Mouse (Mus musculus) embryonic facial prominence, embryonic 14.5 days (tissue): ENCODE results near the gene Ankdd1b. TPM values are rescaled to one million over a fixed set of nuclear protein-coding genes. Genes with fewer than 3 reads are reported as not detected.
A peak's percentile ranks its signal among the peaks of the same experiment; 100 is the strongest.

Experiments used
- ATAC-seq: fragments of 200-750 bp; cut with Nextera tagmentation; 2 replicates; pipeline ENCODE4 v1.8.0; 2017; ENCODE audit warnings: low read depth, moderate number of reproducible peaks, moderate TSS enrichment
- DNase-seq: peaks from one replicate; pipeline ENCODE4 v3.0.0-alpha.2; 2015; ENCODE audit warnings: low spot score
- H3K27ac ChIP-seq: fragments of 300-500 bp; sonication (generic); replicated peaks from 2 replicates; pipeline ENCODE4 v1.5.1; 2014; ENCODE audit warnings: low read depth, mild to moderate bottlenecking, low read length, moderate library complexity
- H3K27me3 ChIP-seq: fragments of 300-500 bp; sonication (generic); replicated peaks from 2 replicates; pipeline ENCODE4 v1.6.1; 2014; ENCODE audit warnings: low read length; ENCODE audit not compliant: control insufficient read depth, insufficient read depth
- H3K36me3 ChIP-seq: fragments of 300-500 bp; sonication (generic); 2 replicates; pipeline ENCODE4 v1.6.1; 2014; ENCODE audit warnings: low read length, mixed read lengths; ENCODE audit not compliant: control insufficient read depth, insufficient read depth
- H3K4me1 ChIP-seq: fragments of 300-500 bp; sonication (generic); 2 replicates; pipeline ENCODE4 v1.6.1; 2014; ENCODE audit warnings: antibody characterized with exemption, low read length; ENCODE audit not compliant: control insufficient read depth, insufficient read depth
- H3K4me2 ChIP-seq: fragments of 300-500 bp; sonication (generic); 2 replicates; pipeline ENCODE4 v1.6.1; 2014; ENCODE audit warnings: low read depth, mild to moderate bottlenecking, low read length, moderate library complexity, mixed read lengths
- H3K4me3 ChIP-seq: fragments of 300-500 bp; sonication (generic); 2 replicates; pipeline ENCODE4 v1.5.1; 2014; ENCODE audit warnings: low read depth, mild to moderate bottlenecking, low read length
- H3K9ac ChIP-seq: fragments of 300-500 bp; sonication (generic); 2 replicates; pipeline ENCODE4 v1.6.1; 2014; ENCODE audit warnings: low read depth, mild to moderate bottlenecking, low read length, moderate library complexity, mixed read lengths
- H3K9me3 ChIP-seq: fragments of 300-500 bp; sonication (generic); 2 replicates; pipeline ENCODE4 v1.6.1; 2016; ENCODE audit warnings: low read length; ENCODE audit not compliant: control insufficient read depth
- WGBS: fragments of 180-500 bp; shearing (Covaris S2); extraction: QIAGEN DNeasy Blood & Tissue Kit; methylation state at CpG from one replicate; pipeline ENCODE4 v1.1.7; 2014; 5-methylcytosine and 5-hydroxymethylcytosine counted together
- polyA plus RNA-seq: library from polyadenylated mRNA; unstranded; fragments of >200 nt; fragmentation: Nextera tagmentation; extraction: Ambion mirVana; gene quantifications from 2 replicates; pipeline ENCODE4 v1.2.1, GENCODE M21; 2014

Gene Ankdd1b
- polyA plus RNA-seq, 1 experiment from 2014 or later: 0.15 TPM

- Histone ChIP-seq H3K4me1 (no peaks in the 10 kb centered on the region), H3K27me3 (no peaks in the 10 kb centered on the region), H3K9ac (no peak overlapping the region), H3K27ac (no peak overlapping the region), H3K4me3 (no peak overlapping the region), H3K36me3 (peaks cover 53% of the 10 kb centered on the region), H3K9me3 (no peaks in the 10 kb centered on the region), H3K4me2 (no peak overlapping the region)
- ATAC-seq: no peak
- no peak for DNase-seq
- WGBS: 93% methylated on average over 6 of the region's 6 CpGs
These were observed 56.6 kb downstream of the Ankdd1b start for GRCm38 (mm10) chr13:96414384-96414783.

DNA sequence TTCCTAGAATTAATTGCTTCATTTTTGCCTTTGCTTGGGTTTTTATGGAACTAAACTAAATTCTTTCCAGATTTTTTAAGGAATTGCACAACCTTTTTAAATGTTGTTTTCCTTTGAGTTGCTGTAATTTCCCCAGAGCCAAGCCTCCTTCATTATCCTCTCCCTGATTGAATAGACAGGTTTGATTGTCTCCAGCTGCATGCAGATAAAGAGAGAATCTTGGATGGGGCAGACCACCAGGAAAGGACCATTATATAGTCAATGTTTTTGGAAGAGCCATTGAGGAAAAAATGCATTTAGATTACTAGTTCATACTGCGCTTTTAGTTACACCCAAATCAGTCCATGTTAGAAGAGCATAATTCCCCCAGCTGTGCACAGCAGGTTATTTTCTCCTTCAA, 62.2 kb downstream of the Ankdd1b start:
- WGBS: 61% methylated on average over 1 of the region's 1 CpGs
- peak; percentile 81 for DNase-seq

DNA sequence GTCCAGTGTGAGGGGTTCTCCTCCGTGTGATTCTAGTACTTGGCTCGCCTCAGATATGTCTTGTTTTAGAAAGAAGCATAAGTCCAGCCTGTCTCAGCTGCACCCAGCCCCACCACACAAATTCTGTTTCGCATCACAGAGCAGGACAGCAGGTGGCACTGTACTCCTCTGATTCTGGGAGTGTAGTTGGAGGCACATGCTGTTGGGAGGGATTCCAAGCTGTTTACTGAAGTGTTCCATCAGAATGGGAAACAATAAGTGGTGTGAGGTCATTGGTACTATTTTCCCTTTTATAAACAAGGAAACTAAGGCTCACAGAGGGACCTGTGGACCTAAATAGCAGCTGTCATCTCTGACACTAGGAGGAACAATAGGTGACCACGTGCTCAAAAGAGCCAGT, 64.0 kb downstream of the Ankdd1b start:
- H3K27me3 ChIP-seq: no peaks in the 10 kb centered on the region
- H3K4me3 ChIP-seq: no peak overlapping the region
- WGBS: 70% methylated on average over 4 of the region's 4 CpGs
- H3K36me3 ChIP-seq: peaks cover 70% of the 10 kb centered on the region
- no peak overlapping the region for H3K4me2 ChIP-seq
- peak; percentile 82 for DNase-seq
- no peaks in the 10 kb centered on the region for H3K9me3 ChIP-seq
- peak; percentile 65; the same call in 1 of the 2 replicates for ATAC-seq
- no peaks in the 10 kb centered on the region for H3K4me1 ChIP-seq
- H3K9ac ChIP-seq: no peak overlapping the region
- no peak overlapping the region for H3K27ac ChIP-seq

More for the DNA sequence above, 62.2 kb downstream of the Ankdd1b start:
- no peaks in the 10 kb centered on the region for H3K4me1 ChIP-seq
- ATAC-seq: peak; percentile 60; the same call in 1 of the 2 replicates
- H3K4me3 ChIP-seq: no peak overlapping the region
- H3K27ac ChIP-seq: peak overlapping the region; percentile 65; the same call in 1 of the 2 replicates
- H3K4me2 ChIP-seq: no peak overlapping the region
- H3K9me3 ChIP-seq: no peaks in the 10 kb centered on the region
- H3K27me3 ChIP-seq: no peaks in the 10 kb centered on the region
- H3K9ac ChIP-seq: no peak overlapping the region
- H3K36me3 ChIP-seq: peaks cover 58% of the 10 kb centered on the region

DNA sequence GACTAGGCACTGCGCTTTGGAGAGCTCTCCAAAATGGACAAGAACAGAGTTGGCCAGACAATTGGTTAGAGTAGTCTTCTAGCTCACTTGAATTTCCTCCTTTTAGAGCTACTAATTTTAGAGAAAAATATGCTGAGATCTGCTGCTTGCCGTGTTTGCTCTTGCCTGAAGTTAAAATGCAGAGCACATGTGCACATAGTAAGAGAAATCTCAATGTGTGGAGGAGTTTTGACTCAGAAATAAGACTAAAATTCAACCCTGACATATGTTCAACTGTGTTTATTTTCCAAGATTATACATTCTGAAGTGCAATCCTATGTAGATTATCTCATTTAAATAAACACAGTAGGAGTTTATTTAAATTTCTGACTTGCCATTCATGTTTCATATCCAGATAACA, 65.5 kb downstream of the Ankdd1b start:
- H3K4me2 ChIP-seq: no peak overlapping the region
- DNase-seq (no peak), ATAC-seq (no peak)
- WGBS: 81% methylated on average over 2 of the region's 2 CpGs
- H3K9me3 ChIP-seq: no peaks in the 10 kb centered on the region
- H3K27ac ChIP-seq: no peak overlapping the region
- H3K9ac ChIP-seq: no peak overlapping the region
- no peaks in the 10 kb centered on the region for H3K27me3 ChIP-seq
- no peaks in the 10 kb centered on the region for H3K4me1 ChIP-seq
- no peak overlapping the region for H3K4me3 ChIP-seq
- peaks cover 70% of the 10 kb centered on the region for H3K36me3 ChIP-seq

- Histone ChIP-seq H3K9ac (no peak overlapping the region), H3K27me3 (no peaks in the 10 kb centered on the region), H3K36me3 (peaks cover 88% of the 10 kb centered on the region), H3K27ac (no peak overlapping the region), H3K4me2 (no peak overlapping the region), H3K9me3 (no peaks in the 10 kb centered on the region), H3K4me3 (no peak overlapping the region), H3K4me1 (no peaks in the 10 kb centered on the region)
- WGBS: 95% methylated on average over 5 of the region's 5 CpGs
- ATAC-seq (no peak), DNase-seq (no peak)
These were observed 69.7 kb downstream of the Ankdd1b start for GRCm38 (mm10) chr13:96401251-96401650.

DNA sequence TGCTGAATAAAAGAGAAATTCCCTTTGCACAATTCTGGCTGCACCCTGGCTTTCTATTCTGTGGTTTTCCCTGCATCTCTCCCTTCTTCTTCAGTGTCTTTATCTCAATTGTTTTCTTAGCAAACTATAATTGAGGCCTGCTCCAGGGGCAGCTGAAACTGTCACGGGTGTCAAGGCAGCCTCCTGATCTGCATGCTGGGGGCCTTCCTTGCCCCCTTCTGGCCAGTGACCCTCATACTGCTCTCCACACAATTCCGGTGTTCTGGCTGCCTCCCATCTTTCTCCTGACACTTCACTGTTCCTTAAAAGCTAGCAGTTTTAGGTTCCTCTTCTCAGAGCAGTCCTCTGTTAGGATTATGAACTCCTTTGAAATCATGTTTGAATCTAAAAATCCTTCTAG, 81.7 kb downstream of the Ankdd1b start:
- H3K4me3 ChIP-seq: peak overlapping the region; percentile 71
- peak overlapping the region; percentile 71 for H3K9ac ChIP-seq
- H3K4me2 ChIP-seq: peak overlapping the region; percentile 85
- no peaks in the 10 kb centered on the region for H3K27me3 ChIP-seq
- ATAC-seq (no peak), DNase-seq (no peak)
- H3K9me3 ChIP-seq: 0 out of 2 replicates have a peak, but pooled peaks cover 4% of the 10 kb centered on the region
- H3K36me3 ChIP-seq: peaks cover 42% of the 10 kb centered on the region
- 20% methylated on average over 2 of the region's 2 CpGs for WGBS
- peaks cover 6% of the 10 kb centered on the region; the same call in 1 of the 2 replicates for H3K4me1 ChIP-seq
- H3K27ac ChIP-seq: no peak overlapping the region

DNA sequence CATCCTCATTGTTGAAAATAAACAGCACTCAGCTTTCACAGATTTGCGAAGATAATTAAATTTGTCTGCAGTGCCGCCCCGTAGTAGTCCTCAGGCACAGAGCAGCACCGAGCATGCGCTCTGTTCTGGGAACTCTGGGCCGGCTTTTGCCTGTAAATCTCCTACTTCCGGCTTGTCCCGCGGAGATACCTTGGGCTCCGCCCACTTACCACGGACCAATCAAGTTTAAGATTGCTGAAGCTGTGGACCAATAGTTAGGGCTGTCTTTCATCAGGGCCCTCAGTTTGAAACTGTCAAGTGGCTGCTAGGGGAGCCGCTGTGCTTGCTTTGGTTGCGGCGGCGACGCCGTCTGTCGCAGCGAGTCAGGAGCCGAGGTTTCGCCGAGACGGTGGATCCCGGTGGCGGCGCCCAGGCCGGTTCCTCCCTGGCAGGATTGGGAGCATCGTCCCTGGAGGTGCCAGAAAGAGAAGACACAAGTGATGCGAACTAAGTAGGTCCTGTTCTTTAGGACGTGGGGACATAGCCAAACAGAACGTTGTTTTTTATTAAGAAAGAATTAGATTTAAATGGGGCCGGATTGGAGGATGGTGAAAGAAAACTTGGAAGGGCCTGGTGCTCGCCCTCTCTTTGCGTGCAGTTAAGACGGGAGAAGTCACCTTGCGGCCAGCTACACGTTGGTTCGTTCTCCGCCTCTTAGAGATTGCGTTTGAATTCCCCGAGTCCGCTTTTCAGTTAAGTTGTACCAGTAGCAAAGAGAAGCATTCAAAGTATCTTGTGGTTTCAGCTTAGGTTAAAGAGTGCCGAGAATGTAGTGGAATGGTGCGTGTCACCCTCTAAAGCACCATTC, 82.7 kb downstream of the Ankdd1b start, which contains the start of gene Poc5:
Gene Poc5, plus strand, starts transcription at position 253 of the 847 bp plus-strand sequence.
- Histone ChIP-seq H3K9me3 (0 out of 2 replicates have a peak, but pooled peaks cover 4% of the 10 kb centered on the region), H3K4me1 (peaks cover 6% of the 10 kb centered on the region; the same call in 1 of the 2 replicates), H3K4me2 (peak within 1 kb of the TSS; percentile 85), H3K4me3 (peak within 1 kb of the TSS; percentile 71), H3K27me3 (no peaks in the 10 kb centered on the region), H3K9ac (peak within 1 kb of the TSS; percentile 71), H3K27ac (peak within 1 kb of the TSS; percentile 54; the same call in 1 of the 2 replicates), H3K36me3 (peaks cover 32% of the 10 kb centered on the region)
- WGBS: under 1% methylated on average over 44 of the region's 44 CpGs
- ATAC-seq (peak; percentile 100), DNase-seq (peak; percentile 99)

DNA sequence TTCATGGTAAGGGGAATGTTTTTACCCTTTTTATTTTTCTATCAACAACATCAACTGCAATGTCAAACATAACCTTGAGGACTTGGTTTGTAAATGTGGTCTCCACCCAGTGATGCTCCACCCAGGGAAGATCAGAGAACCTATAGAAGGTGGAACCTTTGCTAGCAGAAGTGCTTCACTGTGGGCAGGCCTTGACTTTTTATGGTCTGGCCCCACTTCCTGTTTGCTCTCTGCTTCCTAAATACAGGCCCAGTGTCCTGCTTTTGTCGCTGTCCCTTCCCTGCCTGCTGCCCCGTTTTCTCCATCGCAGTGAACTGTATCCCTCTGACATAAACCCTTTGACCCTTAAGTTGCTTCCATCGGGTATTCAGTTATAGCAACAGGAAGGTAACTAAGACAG, 93.1 kb downstream of the Ankdd1b start:
- Histone ChIP-seq H3K4me3 (no peak overlapping the region), H3K27me3 (no peaks in the 10 kb centered on the region), H3K9ac (no peak overlapping the region), H3K36me3 (no peaks in the 10 kb centered on the region), H3K27ac (no peak overlapping the region), H3K4me2 (no peak overlapping the region), H3K4me1 (no peaks in the 10 kb centered on the region), H3K9me3 (no peaks in the 10 kb centered on the region)
- ATAC-seq (no peak), DNase-seq (no peak)
- whole genome bisulfite sequencing: 58% methylated on average over 4 of the region's 4 CpGs
